Mouse (Mus musculus) midbrain, postnatal 0 days (tissue): ENCODE data around the gene Aadacl3. TPM values are rescaled to one million over a fixed set of nuclear protein-coding genes. Genes with fewer than 3 reads are reported as not detected.

Experiments used
- ATAC-seq: fragments of 200-750 bp; cut with Nextera tagmentation; 2 replicates; pipeline ENCODE4 v1.8.0; 2017; ENCODE audit warnings: moderate number of reproducible peaks, mild to moderate bottlenecking, moderate TSS enrichment, moderate library complexity; ENCODE audit not compliant: low FRiP score
- DNase-seq: peaks from one replicate; pipeline ENCODE4 v3.0.0-alpha.2; 2015; ENCODE audit warnings: low spot score
- H3K27ac ChIP-seq: fragments of 300-500 bp; sonication (generic); 2 replicates; pipeline ENCODE4 v1.5.1; 2014; ENCODE audit warnings: low read depth, mild to moderate bottlenecking, low read length, mixed read lengths
- H3K27me3 ChIP-seq: fragments of 300-500 bp; sonication (generic); 2 replicates; pipeline ENCODE4 v1.6.1; 2014; ENCODE audit warnings: low read length, control low read depth, mixed read lengths; ENCODE audit not compliant: insufficient read depth
- H3K36me3 ChIP-seq: fragments of 300-500 bp; sonication (generic); 2 replicates; pipeline ENCODE4 v1.6.1; 2014; ENCODE audit warnings: low read length, control low read depth, mixed read lengths; ENCODE audit not compliant: insufficient read depth
- H3K4me1 ChIP-seq: fragments of 300-500 bp; sonication (generic); 2 replicates; pipeline ENCODE4 v1.6.1; 2014; ENCODE audit warnings: mild to moderate bottlenecking, control low read depth, antibody characterized with exemption, low read length, mixed read lengths; ENCODE audit not compliant: insufficient read depth
- H3K4me2 ChIP-seq: fragments of 300-500 bp; sonication (generic); 2 replicates; pipeline ENCODE4 v1.6.1; 2014; ENCODE audit warnings: low read depth, mild to moderate bottlenecking, low read length, mixed read lengths; ENCODE audit not compliant: poor library complexity, severe bottlenecking
- H3K4me3 ChIP-seq: fragments of 300-500 bp; sonication (generic); 2 replicates; pipeline ENCODE4 v1.5.1; 2014; ENCODE audit warnings: low read depth, mild to moderate bottlenecking, low read length, moderate library complexity
- H3K9ac ChIP-seq: fragments of 300-500 bp; sonication (generic); replicated peaks from 2 replicates; pipeline ENCODE4 v1.6.1; 2014; ENCODE audit warnings: mild to moderate bottlenecking, low read length, moderate library complexity, mixed read lengths; ENCODE audit not compliant: poor library complexity, severe bottlenecking
- H3K9me3 ChIP-seq: fragments of 300-500 bp; sonication (generic); 2 replicates; pipeline ENCODE4 v1.6.1; 2016; ENCODE audit warnings: low read length, control low read depth
- CTCF ChIP-seq: IDR thresholded peaks from 2 replicates; pipeline ENCODE4 v1.5.1; 2016; ENCODE audit warnings: antibody characterized with exemption, mild to moderate bottlenecking
- WGBS: fragments of 180-500 bp; shearing (Covaris S2); extraction: QIAGEN DNeasy Blood & Tissue Kit; methylation state at CpG from one replicate; pipeline ENCODE4 v1.1.7; 2014; 5-methylcytosine and 5-hydroxymethylcytosine counted together
- polyA plus RNA-seq: library from polyadenylated mRNA; unstranded; fragments of >200 nt; fragmentation: Nextera tagmentation; extraction: Ambion mirVana; gene quantifications from 2 replicates; pipeline ENCODE4 v1.2.1, GENCODE M21; 2015
- total RNA-seq: library from RNA; depleted of rRNA; stranded (reverse); fragments of >200 nt; gene quantifications from 2 replicates; pipeline ENCODE4 v1.2.3, GENCODE M21; 2014

Gene Aadacl3
- total and polyA plus RNA-seq, 2 experiments from 2014 or later = not detected

GRCm38 (mm10) chr4:144448546-144448945 is 15.0 kb downstream of the Aadacl3 start:
- Histone ChIP-seq H3K4me1 (no peaks in the 10 kb centered on the region), H3K27me3 (no peaks in the 10 kb centered on the region), H3K9ac (no peak overlapping the region), H3K9me3 (peaks cover 35% of the 10 kb centered on the region), H3K27ac (no peak overlapping the region), H3K4me2 (no peak overlapping the region), H3K4me3 (no peak overlapping the region), H3K36me3 (no peaks in the 10 kb centered on the region)
- no peak for DNase-seq
- no peak for TF ChIP-seq CTCF
- no peak for ATAC-seq
- 80% methylated on average over 2 of the region's 2 CpGs for WGBS

DNA sequence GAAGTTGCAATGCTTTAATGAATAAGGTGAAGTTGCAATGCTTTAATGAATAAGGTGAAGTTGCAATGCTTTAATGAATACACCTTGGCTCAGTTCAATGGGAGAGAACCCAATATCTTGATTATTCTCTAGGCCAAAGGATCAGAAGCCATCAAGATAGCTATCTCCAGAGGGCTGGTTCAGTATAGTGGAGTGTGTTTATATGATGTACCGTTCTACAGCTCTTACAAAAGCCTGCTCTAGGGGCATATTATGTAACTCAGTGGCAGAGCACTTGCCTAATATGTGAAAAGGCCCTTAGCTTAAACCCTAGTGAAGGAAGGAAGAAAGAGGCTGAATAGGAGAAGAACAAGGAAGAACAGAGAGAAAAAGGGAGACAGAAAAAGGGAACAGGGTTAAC is 22.0 kb downstream of the Aadacl3 start:
- no peak for ATAC-seq
- Histone ChIP-seq H3K9ac (no peak overlapping the region), H3K4me1 (no peaks in the 10 kb centered on the region), H3K4me2 (no peak overlapping the region), H3K9me3 (peaks cover 33% of the 10 kb centered on the region), H3K27ac (no peak overlapping the region), H3K4me3 (no peak overlapping the region), H3K27me3 (no peaks in the 10 kb centered on the region), H3K36me3 (no peaks in the 10 kb centered on the region)
- 78% methylated on average over 1 of the region's 1 CpGs for WGBS
- no peak for TF ChIP-seq CTCF
- DNase-seq = no peak

- H3K9ac ChIP-seq = no peak overlapping the region
- DNase-seq (no peak), ATAC-seq (no peak)
- no peaks in the 10 kb centered on the region for H3K27me3 ChIP-seq
- no peaks in the 10 kb centered on the region for H3K4me1 ChIP-seq
- no peak for TF ChIP-seq CTCF
- no peak overlapping the region for H3K4me3 ChIP-seq
- no peak overlapping the region for H3K27ac ChIP-seq
- no peaks in the 10 kb centered on the region for H3K36me3 ChIP-seq
- WGBS = 89% methylated on average over 4 of the region's 4 CpGs
- no peak overlapping the region for H3K4me2 ChIP-seq
- peaks cover 37% of the 10 kb centered on the region for H3K9me3 ChIP-seq
Observed at GRCm38 (mm10) chr4:144441095-144441494, 22.5 kb downstream of the Aadacl3 start.

- Histone ChIP-seq H3K27me3 (no peaks in the 10 kb centered on the region), H3K4me1 (no peaks in the 10 kb centered on the region), H3K36me3 (no peaks in the 10 kb centered on the region), H3K9ac (no peak within 1 kb of the TSS), H3K4me2 (no peak within 1 kb of the TSS), H3K4me3 (no peak within 1 kb of the TSS), H3K27ac (no peak within 1 kb of the TSS), H3K9me3 (peaks cover 44% of the 10 kb centered on the region)
- TF ChIP-seq CTCF = no peak
- ATAC-seq = no peak
- DNase-seq = no peak
Observed at GRCm38 (mm10) chr4:144438672-144439071, 24.9 kb downstream of the Aadacl3 start, which contains the start of gene 1700012P22Rik. 1700012P22Rik (minus strand) TSS chr4:144438772.

GRCm38 (mm10) chr4:144433216-144433615 is 30.3 kb downstream of the Aadacl3 start:
- no peaks in the 10 kb centered on the region for H3K4me1 ChIP-seq
- no peak overlapping the region for H3K27ac ChIP-seq
- H3K27me3 ChIP-seq = no peaks in the 10 kb centered on the region
- no peak overlapping the region for H3K4me3 ChIP-seq
- no peak for TF ChIP-seq CTCF
- H3K4me2 ChIP-seq = no peak overlapping the region
- 84% methylated on average over 5 of the region's 5 CpGs for WGBS
- ATAC-seq (no peak), DNase-seq (no peak)
- no peaks in the 10 kb centered on the region for H3K36me3 ChIP-seq
- peaks cover 38% of the 10 kb centered on the region for H3K9me3 ChIP-seq
- H3K9ac ChIP-seq = no peak overlapping the region

GRCm38 (mm10) chr4:144430723-144431122 is 32.8 kb downstream of the Aadacl3 start:
- no peaks in the 10 kb centered on the region for H3K27me3 ChIP-seq
- peaks cover 28% of the 10 kb centered on the region for H3K9me3 ChIP-seq
- H3K4me2 ChIP-seq = no peak overlapping the region
- ATAC-seq = no peak
- no peak for TF ChIP-seq CTCF
- WGBS = 92% methylated on average over 2 of the region's 2 CpGs
- no peak overlapping the region for H3K9ac ChIP-seq
- no peak overlapping the region for H3K4me3 ChIP-seq
- no peak for DNase-seq
- no peaks in the 10 kb centered on the region for H3K36me3 ChIP-seq
- H3K4me1 ChIP-seq = no peaks in the 10 kb centered on the region
- H3K27ac ChIP-seq = no peak overlapping the region

- H3K4me2 ChIP-seq = no peak overlapping the region
- DNase-seq = no peak
- no peak overlapping the region for H3K27ac ChIP-seq
- H3K9me3 ChIP-seq = peaks cover 30% of the 10 kb centered on the region
- H3K4me1 ChIP-seq = no peaks in the 10 kb centered on the region
- H3K36me3 ChIP-seq = no peaks in the 10 kb centered on the region
- no peak overlapping the region for H3K9ac ChIP-seq
- no peak overlapping the region for H3K4me3 ChIP-seq
- TF ChIP-seq CTCF = no peak
- ATAC-seq = no peak
- 25% methylated on average over 3 of the region's 3 CpGs for WGBS
- no peaks in the 10 kb centered on the region for H3K27me3 ChIP-seq
Observed at GRCm38 (mm10) chr4:144428868-144429267, 34.7 kb downstream of the Aadacl3 start.
